Mouse (Mus musculus): ENCODE measurements around the gene Ipmk. TPM values are rescaled to one million over a fixed set of nuclear protein-coding genes. Genes with fewer than 3 reads are reported as not detected.
"Not testable (repeated sequence)": the region's sequence is repeated elsewhere in the genome, so short reads cannot be mapped to it uniquely, and the experiment has no call there.

Gene Ipmk
- polyA plus RNA-seq, 1 experiment from 2014 or later, result 22.0 TPM

DNA sequence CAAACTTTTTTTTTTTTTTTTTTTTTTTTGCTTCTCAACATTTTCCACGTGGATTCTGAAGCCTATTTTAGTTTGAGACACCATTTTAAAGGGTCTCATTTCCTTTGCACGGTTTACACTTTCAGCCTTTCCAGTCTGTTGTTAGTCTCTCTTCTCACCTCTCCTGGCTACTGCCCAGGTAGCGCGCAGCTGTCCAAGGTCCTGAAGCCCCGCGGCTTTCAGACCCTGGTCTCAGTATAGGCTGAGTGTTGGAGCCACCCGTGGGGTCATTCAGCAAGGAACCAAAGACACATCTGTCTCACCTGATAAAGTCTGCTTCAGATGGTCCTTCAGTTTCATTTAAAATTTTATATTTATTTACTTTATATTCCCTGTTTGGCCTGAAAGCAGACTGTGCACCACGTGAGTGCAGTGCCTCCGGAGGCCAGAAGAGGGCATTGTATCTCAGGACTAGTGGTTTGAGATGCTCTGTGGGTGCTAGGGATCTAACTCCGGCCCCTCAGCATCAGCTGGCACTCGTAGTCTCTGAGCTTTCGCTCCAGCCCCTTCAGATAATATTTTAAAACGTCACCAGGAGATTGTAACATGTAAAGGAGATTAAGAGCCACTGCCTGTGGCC, 80.8 kb downstream of the Ipmk start:
- Histone ChIP-seq H3K4me2 (ENCODE audit: low read length) (no peak overlapping the region), H3K9me3 (ENCODE audit: control insufficient read depth, low read length) (no peaks in the 10 kb centered on the region), H3K27ac (replicated peaks; ENCODE audit: low read depth, low read length) (no peak overlapping the region), H3K4me1 (ENCODE audit: control insufficient read depth, insufficient read depth, low read length) (no peaks in the 10 kb centered on the region), H3K4me3 (replicated peaks; ENCODE audit: low read depth, low read length) (no peak overlapping the region), H3K27me3 (ENCODE audit: control insufficient read depth, insufficient read depth, low read length) (no peaks in the 10 kb centered on the region), H3K36me3 (ENCODE audit: control insufficient read depth, insufficient read depth, low read length) (no peaks in the 10 kb centered on the region), H3K9ac (replicated peaks; ENCODE audit: low read length) (no peak overlapping the region)
- WGBS, result 69% methylated on average over 13 of the region's 13 CpGs
- no peak for ATAC-seq (ENCODE audit: low FRiP score, low TSS enrichment)
- DNase-seq, result no peak

GRCm38 (mm10) chr10:71430661-71431060, 83.1 kb downstream of the Ipmk start:
- DNase-seq (peak; percentile 46), ATAC-seq (ENCODE audit: low FRiP score, low TSS enrichment) (no peak)
- WGBS, result 93% methylated on average over 6 of the region's 6 CpGs
- Histone ChIP-seq H3K4me3 (replicated peaks; ENCODE audit: low read depth, low read length) (no peak overlapping the region), H3K36me3 (ENCODE audit: control insufficient read depth, insufficient read depth, low read length) (no peaks in the 10 kb centered on the region), H3K9ac (replicated peaks; ENCODE audit: low read length) (no peak overlapping the region), H3K4me2 (ENCODE audit: low read length) (no peak overlapping the region), H3K27ac (replicated peaks; ENCODE audit: low read depth, low read length) (no peak overlapping the region), H3K4me1 (ENCODE audit: control insufficient read depth, insufficient read depth, low read length) (no peaks in the 10 kb centered on the region), H3K9me3 (ENCODE audit: control insufficient read depth, low read length) (no peaks in the 10 kb centered on the region), H3K27me3 (ENCODE audit: control insufficient read depth, insufficient read depth, low read length) (no peaks in the 10 kb centered on the region)

- Histone ChIP-seq H3K27me3 (ENCODE audit: control insufficient read depth, insufficient read depth, low read length) (no peaks in the 10 kb centered on the region), H3K4me2 (ENCODE audit: low read length) (no peak overlapping the region), H3K36me3 (ENCODE audit: control insufficient read depth, insufficient read depth, low read length) (no peaks in the 10 kb centered on the region), H3K9ac (replicated peaks; ENCODE audit: low read length) (no peak overlapping the region), H3K27ac (replicated peaks; ENCODE audit: low read depth, low read length) (no peak overlapping the region), H3K4me3 (replicated peaks; ENCODE audit: low read depth, low read length) (no peak overlapping the region), H3K4me1 (ENCODE audit: control insufficient read depth, insufficient read depth, low read length) (no peaks in the 10 kb centered on the region), H3K9me3 (ENCODE audit: control insufficient read depth, low read length) (no peaks in the 10 kb centered on the region)
- ATAC-seq (ENCODE audit: low FRiP score, low TSS enrichment), result no peak
- DNase-seq, result no peak
These were observed 95.5 kb downstream of the Ipmk start for GRCm38 (mm10) chr10:71443086-71443485.

DNA sequence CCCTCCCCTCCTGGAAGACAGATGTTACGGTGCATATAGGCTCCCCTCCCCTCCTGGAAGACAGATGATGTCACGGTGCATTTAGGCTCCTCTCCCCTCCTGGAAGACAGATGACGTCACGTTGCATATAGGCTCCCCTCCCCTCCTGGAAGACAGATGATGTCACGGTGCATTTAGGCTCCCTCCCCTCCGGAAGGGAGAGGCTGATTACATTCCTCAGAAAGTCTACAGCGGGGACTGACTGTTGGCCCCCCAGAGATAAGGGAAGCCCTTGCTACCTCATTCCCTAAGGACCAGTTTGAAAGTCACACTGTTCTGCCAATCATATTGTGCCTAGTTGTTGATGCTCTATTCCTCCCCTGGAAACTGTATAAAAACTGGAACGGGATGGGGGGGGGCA, 100.1 kb downstream of the Ipmk start:
- Histone ChIP-seq H3K36me3 (ENCODE audit: control insufficient read depth, insufficient read depth, low read length) (no peaks in the 10 kb centered on the region), H3K27ac (replicated peaks; ENCODE audit: low read depth, low read length) (no peak overlapping the region), H3K9ac (replicated peaks; ENCODE audit: low read length) (no peak overlapping the region), H3K4me1 (ENCODE audit: control insufficient read depth, insufficient read depth, low read length) (no peaks in the 10 kb centered on the region), H3K9me3 (ENCODE audit: control insufficient read depth, low read length) (no peaks in the 10 kb centered on the region), H3K4me2 (ENCODE audit: low read length) (no peak overlapping the region), H3K27me3 (ENCODE audit: control insufficient read depth, insufficient read depth, low read length) (no peaks in the 10 kb centered on the region), H3K4me3 (replicated peaks; ENCODE audit: low read depth, low read length) (no peak overlapping the region)
- no peak for DNase-seq
- no peak for ATAC-seq (ENCODE audit: low FRiP score, low TSS enrichment)
- 86% methylated on average over 8 of the region's 8 CpGs for WGBS

DNA sequence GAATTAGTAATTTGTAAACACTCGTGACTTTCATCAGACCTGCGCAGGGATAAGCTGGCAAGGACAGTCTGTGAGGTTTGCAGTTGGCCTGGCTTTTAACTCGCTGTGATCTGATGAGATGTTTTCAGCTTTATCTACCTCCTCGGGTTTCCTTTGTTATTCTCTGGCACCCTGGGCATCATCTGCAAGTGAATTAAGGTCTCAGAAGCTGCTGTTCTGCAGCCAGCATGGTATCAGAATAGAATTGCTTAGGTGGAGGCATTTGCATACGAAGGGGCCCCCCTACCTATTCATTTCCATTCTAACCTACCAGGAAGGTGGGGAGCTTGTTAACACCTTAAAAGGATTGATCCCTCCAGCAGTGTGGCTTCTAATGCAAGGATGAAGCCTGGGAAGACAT, 100.7 kb downstream of the Ipmk start:
- Histone ChIP-seq H3K9me3 (ENCODE audit: control insufficient read depth, low read length) (no peaks in the 10 kb centered on the region), H3K4me2 (ENCODE audit: low read length) (no peak overlapping the region), H3K4me1 (ENCODE audit: control insufficient read depth, insufficient read depth, low read length) (no peaks in the 10 kb centered on the region), H3K4me3 (replicated peaks; ENCODE audit: low read depth, low read length) (no peak overlapping the region), H3K9ac (replicated peaks; ENCODE audit: low read length) (no peak overlapping the region), H3K36me3 (ENCODE audit: control insufficient read depth, insufficient read depth, low read length) (no peaks in the 10 kb centered on the region), H3K27ac (replicated peaks; ENCODE audit: low read depth, low read length) (no peak overlapping the region), H3K27me3 (ENCODE audit: control insufficient read depth, insufficient read depth, low read length) (no peaks in the 10 kb centered on the region)
- no peak for ATAC-seq (ENCODE audit: low FRiP score, low TSS enrichment)
- 70% methylated on average over 5 of the region's 5 CpGs for WGBS
- DNase-seq, result no peak

DNA sequence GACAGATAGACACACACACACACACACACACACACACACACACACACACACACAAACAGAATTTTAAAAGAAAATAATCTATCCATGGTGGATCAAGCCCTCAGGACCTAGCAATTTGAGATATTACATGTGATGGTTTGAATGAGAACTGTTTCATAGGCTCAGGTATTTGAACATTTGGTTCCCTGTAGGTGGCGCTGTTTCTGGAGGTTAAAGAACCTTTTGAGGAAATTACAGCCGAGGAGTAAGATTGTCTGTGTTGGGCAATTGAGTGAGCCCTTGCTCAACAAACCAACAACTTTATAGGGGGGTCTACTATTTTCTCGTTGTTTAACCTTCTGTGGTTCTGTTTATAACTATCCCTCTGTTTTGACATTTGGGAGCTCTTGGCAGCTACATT, 107.8 kb downstream of the Ipmk start:
- Histone ChIP-seq H3K27me3 (ENCODE audit: control insufficient read depth, insufficient read depth, low read length) (no peaks in the 10 kb centered on the region), H3K4me2 (ENCODE audit: low read length) (no peak overlapping the region), H3K36me3 (ENCODE audit: control insufficient read depth, insufficient read depth, low read length) (no peaks in the 10 kb centered on the region), H3K4me3 (replicated peaks; ENCODE audit: low read depth, low read length) (no peak overlapping the region), H3K9me3 (ENCODE audit: control insufficient read depth, low read length) (no peaks in the 10 kb centered on the region), H3K9ac (replicated peaks; ENCODE audit: low read length) (no peak overlapping the region), H3K27ac (replicated peaks; ENCODE audit: low read depth, low read length) (no peak overlapping the region), H3K4me1 (ENCODE audit: control insufficient read depth, insufficient read depth, low read length) (no peaks in the 10 kb centered on the region)
- DNase-seq, result no peak
- WGBS, result 82% methylated on average over 3 of the region's 3 CpGs
- no peak for ATAC-seq (ENCODE audit: low FRiP score, low TSS enrichment)

GRCm38 (mm10) chr10:71462371-71462770, 114.8 kb downstream of the Ipmk start:
- ATAC-seq (ENCODE audit: low FRiP score, low TSS enrichment); H3K36me3 ChIP-seq (ENCODE audit: control insufficient read depth, insufficient read depth, low read length); H3K9ac ChIP-seq (replicated peaks; ENCODE audit: low read length); H3K4me1 ChIP-seq (ENCODE audit: control insufficient read depth, insufficient read depth, low read length); H3K4me3 ChIP-seq (replicated peaks; ENCODE audit: low read depth, low read length); H3K27ac ChIP-seq (replicated peaks; ENCODE audit: low read depth, low read length); H3K4me2 ChIP-seq (ENCODE audit: low read length); H3K9me3 ChIP-seq (ENCODE audit: control insufficient read depth, low read length); DNase-seq; H3K27me3 ChIP-seq (ENCODE audit: control insufficient read depth, insufficient read depth, low read length): not testable (repeated sequence)
- 92% methylated on average over 12 of the region's 13 CpGs for WGBS

- H3K4me3 ChIP-seq (replicated peaks; ENCODE audit: low read depth, low read length), result no peak overlapping the region
- 94% methylated on average over 6 of the region's 6 CpGs for WGBS
- H3K4me1 ChIP-seq (ENCODE audit: control insufficient read depth, insufficient read depth, low read length), result no peaks in the 10 kb centered on the region
- H3K4me2 ChIP-seq (ENCODE audit: low read length), result no peak overlapping the region
- no peaks in the 10 kb centered on the region for H3K36me3 ChIP-seq (ENCODE audit: control insufficient read depth, insufficient read depth, low read length)
- H3K27me3 ChIP-seq (ENCODE audit: control insufficient read depth, insufficient read depth, low read length), result no peaks in the 10 kb centered on the region
- no peak for ATAC-seq (ENCODE audit: low FRiP score, low TSS enrichment)
- no peak overlapping the region for H3K9ac ChIP-seq (replicated peaks; ENCODE audit: low read length)
- no peak overlapping the region for H3K27ac ChIP-seq (replicated peaks; ENCODE audit: low read depth, low read length)
- DNase-seq, result no peak
- no peaks in the 10 kb centered on the region for H3K9me3 ChIP-seq (ENCODE audit: control insufficient read depth, low read length)
These were observed 116.9 kb downstream of the Ipmk start for GRCm38 (mm10) chr10:71464417-71464816.

DNA sequence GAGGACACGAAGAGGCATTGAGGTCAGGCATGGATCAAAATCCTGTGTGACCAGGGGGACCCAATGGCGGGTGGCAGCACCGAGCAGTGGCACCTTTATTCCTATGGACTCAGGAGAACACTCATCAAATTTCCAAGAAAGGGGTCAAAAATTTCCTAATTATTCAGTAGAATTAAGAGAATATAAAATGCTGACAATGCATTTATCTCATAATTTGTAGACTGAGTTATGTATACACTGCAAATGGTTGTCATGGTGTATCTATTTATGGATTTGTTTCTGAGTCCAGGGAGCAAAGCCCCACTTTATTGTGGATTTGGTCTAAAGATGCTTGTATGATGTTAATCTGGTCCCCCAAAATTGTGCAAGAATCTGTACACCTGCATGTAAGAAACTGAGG, 120.8 kb downstream of the Ipmk start:
- WGBS, result 94% methylated on average over 3 of the region's 3 CpGs
- no peaks in the 10 kb centered on the region for H3K9me3 ChIP-seq (ENCODE audit: control insufficient read depth, low read length)
- DNase-seq, result no peak
- no peak for ATAC-seq (ENCODE audit: low FRiP score, low TSS enrichment)
- no peaks in the 10 kb centered on the region for H3K36me3 ChIP-seq (ENCODE audit: control insufficient read depth, insufficient read depth, low read length)
- H3K4me3 ChIP-seq (replicated peaks; ENCODE audit: low read depth, low read length), result no peak overlapping the region
- H3K27me3 ChIP-seq (ENCODE audit: control insufficient read depth, insufficient read depth, low read length), result no peaks in the 10 kb centered on the region
- no peak overlapping the region for H3K27ac ChIP-seq (replicated peaks; ENCODE audit: low read depth, low read length)
- H3K4me2 ChIP-seq (ENCODE audit: low read length), result no peak overlapping the region
- no peaks in the 10 kb centered on the region for H3K4me1 ChIP-seq (ENCODE audit: control insufficient read depth, insufficient read depth, low read length)
- H3K9ac ChIP-seq (replicated peaks; ENCODE audit: low read length), result no peak overlapping the region
